In the genomic region with DNA sequence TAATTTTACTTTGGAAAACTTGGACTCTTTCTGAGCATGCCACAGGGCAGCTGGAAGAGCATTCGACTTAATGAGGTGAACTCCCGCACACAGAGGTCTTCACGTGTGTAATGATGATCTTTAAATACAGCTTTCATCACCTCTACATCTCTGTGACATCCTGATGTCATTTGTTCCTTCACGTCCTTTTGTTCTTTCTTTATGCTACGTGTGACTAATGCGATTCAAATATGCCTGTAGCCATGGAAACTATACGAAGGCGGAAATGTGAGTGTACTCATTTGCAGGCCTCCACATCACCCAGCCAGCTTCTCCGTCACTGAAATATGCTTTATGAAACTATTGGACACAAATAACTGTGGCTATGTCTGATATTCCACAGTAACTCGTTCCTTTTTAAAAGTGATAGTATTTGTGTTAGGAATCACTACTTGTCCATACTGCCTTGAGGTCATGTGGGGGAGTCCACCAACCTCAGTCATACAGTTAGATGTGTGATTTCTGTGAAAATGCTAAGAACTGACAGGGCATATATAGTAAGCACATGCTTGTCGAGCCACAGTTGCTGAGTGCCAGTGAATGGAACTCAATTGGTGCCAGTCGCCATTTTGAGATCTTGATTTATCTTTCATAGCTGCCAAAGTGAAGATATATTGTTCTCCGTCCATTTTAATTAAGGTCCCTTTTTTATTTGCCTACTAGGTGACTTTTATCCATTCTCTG, we compare ENCODE assay signal across 12 mouse cellular contexts.
DNase-seq lines count a peak whose midpoint lies in the region; ATAC-seq lines count a peak whose summit lies in the region.
"Had no signal": no experiment of that assay in that cellular context is flagged by ENCODE, and none has a peak within 500 bp of the region (broad histone marks: within the 10 kb centered on the region; RNA-seq: fewer than 3 reads in every experiment).

No protein-coding gene starts in this region.

- 66% methylated on average over 13 of the region's 13 CpGs for WGBS in hindbrain, embryonic 11.5 days
- 70% methylated on average over 13 of the region's 13 CpGs for WGBS in hindbrain, embryonic 10.5 days
- 63% methylated on average over 13 of the region's 13 CpGs for WGBS in forebrain, embryonic 13.5 days
- WGBS in midbrain, embryonic 13.5 days: 49% methylated on average over 13 of the region's 13 CpGs

- H3K4me2 ChIP-seq in hindbrain, embryonic 11.5 days (replicated peaks; ENCODE audit: low read depth, low read length): no peak overlapping the region
- H3K4me2 ChIP-seq in forebrain, embryonic 13.5 days: no peak overlapping the region
- H3K4me2 ChIP-seq in midbrain, embryonic 13.5 days (replicated peaks): no peak overlapping the region
- H3K4me2 ChIP-seq: liver, embryonic 13.5 days had no signal

- H3K36me3 ChIP-seq in hindbrain, embryonic 11.5 days (ENCODE audit: control insufficient read depth, insufficient read depth, low read length): no peaks in the 10 kb centered on the region
- H3K36me3 ChIP-seq in hindbrain, embryonic 10.5 days: no peaks in the 10 kb centered on the region
- no peaks in the 10 kb centered on the region for H3K36me3 ChIP-seq in forebrain, embryonic 13.5 days (ENCODE audit: poor library complexity, severe bottlenecking)
- no peaks in the 10 kb centered on the region for H3K36me3 ChIP-seq in midbrain, embryonic 13.5 days
- H3K36me3 ChIP-seq: liver, embryonic 13.5 days had no signal

- intact Hi-C loops in heart, postnatal 10 days (cut with DNase I): no loop called here

- H3K27ac ChIP-seq in hindbrain, embryonic 11.5 days (ENCODE audit: low read depth, low read length): no peak overlapping the region
- H3K27ac ChIP-seq in hindbrain, embryonic 10.5 days: no peak overlapping the region
- H3K27ac ChIP-seq in forebrain, embryonic 13.5 days: no peak overlapping the region; the same call in 1 of the 2 replicates
- 0 out of 2 replicates have a peak overlapping the region, but pooled peaks have one; percentile 56 for H3K27ac ChIP-seq in midbrain, embryonic 13.5 days
- H3K27ac ChIP-seq: gastrocnemius, adult 2 months; liver, embryonic 13.5 days had no signal

- no peak overlapping the region for H3K9ac ChIP-seq in hindbrain, embryonic 11.5 days (ENCODE audit: low read depth, low read length)
- H3K9ac ChIP-seq in forebrain, embryonic 13.5 days: no peak overlapping the region
- H3K9ac ChIP-seq in midbrain, embryonic 13.5 days (replicated peaks): no peak overlapping the region
- H3K9ac ChIP-seq: liver, embryonic 13.5 days had no signal

- H3K27me3 ChIP-seq in hindbrain, embryonic 11.5 days (ENCODE audit: control insufficient read depth, insufficient read depth, low read length): no peaks in the 10 kb centered on the region
- no peaks in the 10 kb centered on the region for H3K27me3 ChIP-seq in hindbrain, embryonic 10.5 days (ENCODE audit: insufficient read depth, poor library complexity, severe bottlenecking)
- no peaks in the 10 kb centered on the region for H3K27me3 ChIP-seq in forebrain, embryonic 13.5 days
- H3K27me3 ChIP-seq in midbrain, embryonic 13.5 days: no peaks in the 10 kb centered on the region
- H3K27me3 ChIP-seq: liver, embryonic 13.5 days had no signal

- no peak for DNase-seq in hindbrain, embryonic 11.5 days (ENCODE audit: low spot score)
- DNase-seq in hindbrain, embryonic 10.5 days (ENCODE audit: low spot score): no peak
- peak; percentile 44 for DNase-seq in CD4-positive helper T cell, adult 2 months (ENCODE audit: low read depth, low spot score)
- no peak for DNase-seq in adipocyte (ENCODE audit: low spot score)
- no peak for DNase-seq in heart, adult 11 months
- no peak for DNase-seq in heart, postnatal 10 days
- DNase-seq: gastrocnemius, adult 2 months; kidney, postnatal 36 days; liver, embryonic 13.5 days; thymus, adult 18-20 months had no signal

- H3K4me3 ChIP-seq in hindbrain, embryonic 11.5 days (ENCODE audit: low read depth, low read length): no peak overlapping the region
- H3K4me3 ChIP-seq in hindbrain, embryonic 10.5 days: no peak overlapping the region
- H3K4me3 ChIP-seq in forebrain, embryonic 13.5 days: no peak overlapping the region
- H3K4me3 ChIP-seq in midbrain, embryonic 13.5 days (replicated peaks): no peak overlapping the region
- H3K4me3 ChIP-seq: gastrocnemius, adult 2 months; liver, embryonic 13.5 days had no signal

- no peaks in the 10 kb centered on the region for H3K9me3 ChIP-seq in hindbrain, embryonic 11.5 days (ENCODE audit: control insufficient read depth, low read length)
- H3K9me3 ChIP-seq in hindbrain, embryonic 10.5 days: no peaks in the 10 kb centered on the region
- H3K9me3 ChIP-seq in forebrain, embryonic 13.5 days (replicated peaks): no peaks in the 10 kb centered on the region
- H3K9me3 ChIP-seq in midbrain, embryonic 13.5 days: no peaks in the 10 kb centered on the region
- H3K9me3 ChIP-seq: liver, embryonic 13.5 days had no signal

- peak; percentile 43; the same call in 1 of the 2 replicates for ATAC-seq in hindbrain, embryonic 11.5 days (ENCODE audit: low FRiP score)
- peak; percentile 79 for ATAC-seq in forebrain, embryonic 13.5 days
- peak; percentile 67 for ATAC-seq in midbrain, embryonic 13.5 days

- no peaks in the 10 kb centered on the region for H3K4me1 ChIP-seq in hindbrain, embryonic 11.5 days (replicated peaks; ENCODE audit: control insufficient read depth, insufficient read depth, low read length)
- peaks cover 17% of the 10 kb centered on the region; the same call in 1 of the 2 replicates for H3K4me1 ChIP-seq in hindbrain, embryonic 10.5 days (replicated peaks)
- peaks cover 11% of the 10 kb centered on the region; the same call in 1 of the 2 replicates for H3K4me1 ChIP-seq in forebrain, embryonic 13.5 days
- peaks cover 14% of the 10 kb centered on the region for H3K4me1 ChIP-seq in midbrain, embryonic 13.5 days (replicated peaks)
